Mouse (Mus musculus): ENCODE results near the gene Nt5c2. TPM values are rescaled to one million over a fixed set of nuclear protein-coding genes. Genes with fewer than 3 reads are reported as not detected.
"Not testable (repeated sequence)": the region's sequence is repeated elsewhere in the genome, so short reads cannot be mapped to it uniquely, and the experiment has no call there.

Nt5c2 gene
- polyA plus RNA-seq, 1 experiment: 17.5 TPM

DNA sequence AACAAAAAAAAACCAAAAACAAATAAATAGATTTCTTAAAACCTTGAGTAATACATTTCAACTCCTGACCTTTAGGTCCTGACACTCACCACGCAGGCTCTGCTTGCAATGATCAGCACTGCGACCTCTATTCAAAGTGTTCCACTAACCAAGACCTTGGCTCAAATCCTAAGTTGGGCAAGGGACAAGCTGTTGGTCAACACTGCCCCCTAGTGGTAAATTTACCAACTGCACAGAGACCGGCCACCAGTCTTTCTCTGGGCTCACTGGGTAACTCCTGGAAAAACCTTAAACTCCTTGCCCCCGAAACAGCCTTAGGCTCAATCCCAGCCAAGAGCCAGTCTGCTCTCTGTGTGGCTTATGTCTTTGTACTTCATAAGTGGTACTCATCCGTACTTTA, 23.8 kb downstream of the Nt5c2 start:
- Histone ChIP-seq H3K4me1 (ENCODE audit: control insufficient read depth, insufficient read depth, low read length) (no peaks in the 10 kb centered on the region), H3K4me3 (replicated peaks; ENCODE audit: extremely low read depth, low read depth, low read length) (no peak overlapping the region)
- 4% methylated on average over 5 of the region's 5 CpGs for WGBS
- no peak for TF ChIP-seq POLR2A (IDR thresholded peaks at IDR 0.05; ENCODE audit: borderline replicate concordance, extremely low read depth, low read depth, low read length)
- TF ChIP-seq CTCF (IDR thresholded peaks at IDR 0.05; ENCODE audit: insufficient read depth, low read length): peak; percentile 80
- DNase-seq: peak; percentile 86

DNA sequence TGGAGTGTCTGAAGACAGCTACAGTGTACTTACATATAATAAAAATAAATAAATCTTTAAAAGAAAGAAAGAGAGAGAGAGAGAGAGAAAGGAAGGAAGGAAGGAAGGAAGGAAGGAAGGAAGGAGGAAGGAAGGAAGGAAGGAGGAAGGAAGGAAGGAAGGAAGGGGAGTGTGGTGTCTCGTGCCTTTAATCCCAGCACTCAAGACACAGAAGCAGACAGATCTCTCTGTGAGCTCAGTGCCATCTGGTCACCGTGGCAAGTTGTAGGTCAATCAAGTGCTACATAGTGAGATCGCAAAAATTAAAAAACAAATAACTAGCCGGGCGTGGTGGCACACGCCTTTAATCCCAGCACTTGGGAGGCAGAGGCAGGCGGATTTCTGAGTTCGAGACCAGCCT, 24.3 kb downstream of the Nt5c2 start:
- not testable (repeated sequence) for H3K4me1 ChIP-seq (ENCODE audit: control insufficient read depth, insufficient read depth, low read length); H3K4me3 ChIP-seq (replicated peaks; ENCODE audit: extremely low read depth, low read depth, low read length); DNase-seq
- WGBS: 71% methylated on average over 8 of the region's 8 CpGs

GRCm38 (mm10) chr19:46990153-46990518, 24.8 kb downstream of the Nt5c2 start:
- 87% methylated on average over 3 of the region's 3 CpGs for WGBS
- H3K4me1 ChIP-seq (ENCODE audit: control insufficient read depth, insufficient read depth, low read length): no peaks in the 10 kb centered on the region
- TF ChIP-seq CTCF (IDR thresholded peaks at IDR 0.05; ENCODE audit: insufficient read depth, low read length): no peak
- TF ChIP-seq POLR2A (IDR thresholded peaks at IDR 0.05; ENCODE audit: borderline replicate concordance, extremely low read depth, low read depth, low read length): no peak
- no peak overlapping the region for H3K4me3 ChIP-seq (replicated peaks; ENCODE audit: extremely low read depth, low read depth, low read length)
- DNase-seq: no peak

DNA sequence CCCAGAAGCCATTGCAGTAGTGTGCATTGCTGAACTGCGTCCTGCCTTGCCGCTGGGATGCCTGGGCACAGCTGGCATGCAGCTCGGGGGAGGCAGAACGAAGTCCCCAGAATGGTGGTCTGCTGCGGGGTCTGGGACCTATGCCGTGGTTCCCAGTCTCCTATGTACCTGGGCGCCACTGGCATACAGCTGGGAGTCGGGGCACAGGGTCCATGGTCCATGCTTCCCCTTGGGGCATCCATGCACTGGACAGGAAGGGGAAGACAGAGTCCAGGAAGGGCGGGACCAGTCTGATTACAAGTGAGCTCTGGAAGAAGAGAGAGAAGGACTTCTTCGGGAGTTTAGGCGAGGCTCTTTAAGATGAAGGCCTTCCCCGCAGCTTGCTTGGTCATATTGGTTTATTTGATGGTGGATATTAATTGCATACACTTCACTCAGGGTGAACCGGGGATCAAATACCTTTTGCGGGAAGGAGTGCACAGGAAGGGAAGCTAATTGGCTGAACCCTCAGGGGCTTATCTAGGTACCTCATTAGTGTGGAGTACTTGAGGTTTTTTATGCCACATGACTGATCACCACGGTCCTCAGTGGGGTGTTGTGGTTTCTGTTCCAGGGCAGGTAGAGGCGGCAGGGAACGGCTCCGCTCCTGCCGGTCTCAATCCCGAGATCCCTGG, 25.3 kb downstream of the Nt5c2 start:
- DNase-seq: no peak
- TF ChIP-seq POLR2A (IDR thresholded peaks at IDR 0.05; ENCODE audit: borderline replicate concordance, extremely low read depth, low read depth, low read length) (no peak), CTCF (IDR thresholded peaks at IDR 0.05; ENCODE audit: insufficient read depth, low read length) (no peak)
- no peak overlapping the region for H3K4me3 ChIP-seq (replicated peaks; ENCODE audit: extremely low read depth, low read depth, low read length)
- H3K4me1 ChIP-seq (ENCODE audit: control insufficient read depth, insufficient read depth, low read length): no peaks in the 10 kb centered on the region
- 66% methylated on average over 20 of the region's 20 CpGs for WGBS

GRCm38 (mm10) chr19:46988231-46989087, 26.5 kb downstream of the Nt5c2 start:
- TF ChIP-seq CTCF (IDR thresholded peaks at IDR 0.05; ENCODE audit: insufficient read depth, low read length): no peak
- TF ChIP-seq POLR2A (IDR thresholded peaks at IDR 0.05; ENCODE audit: borderline replicate concordance, extremely low read depth, low read depth, low read length): no peak
- no peaks in the 10 kb centered on the region for H3K4me1 ChIP-seq (ENCODE audit: control insufficient read depth, insufficient read depth, low read length)
- WGBS: 51% methylated on average over 16 of the region's 16 CpGs
- no peak overlapping the region for H3K4me3 ChIP-seq (replicated peaks; ENCODE audit: extremely low read depth, low read depth, low read length)
- DNase-seq: peak; percentile 52

DNA sequence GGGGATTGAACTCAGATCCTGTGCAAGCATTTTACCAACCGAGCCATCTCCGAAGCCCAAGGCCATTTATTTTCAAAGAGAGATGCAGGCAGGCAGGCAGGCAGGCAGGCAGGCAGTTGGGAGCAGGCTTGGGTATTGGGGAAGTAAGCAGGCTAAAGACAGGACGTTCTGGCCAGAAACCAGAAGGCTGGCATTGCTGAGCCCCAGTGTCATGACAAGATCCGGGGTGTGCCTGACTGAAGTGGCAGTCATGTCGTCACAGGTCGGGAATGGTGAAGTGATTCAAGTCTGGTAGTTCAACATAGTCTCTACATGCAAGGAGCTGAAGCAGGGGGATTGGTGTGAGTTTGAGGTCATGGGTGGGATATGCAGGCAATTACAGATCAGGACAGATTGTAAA, 27.3 kb downstream of the Nt5c2 start:
- no peak overlapping the region for H3K4me3 ChIP-seq (replicated peaks; ENCODE audit: extremely low read depth, low read depth, low read length)
- no peaks in the 10 kb centered on the region for H3K4me1 ChIP-seq (ENCODE audit: control insufficient read depth, insufficient read depth, low read length)
- DNase-seq: no peak
- 52% methylated on average over 6 of the region's 6 CpGs for WGBS
- TF ChIP-seq POLR2A (IDR thresholded peaks at IDR 0.05; ENCODE audit: borderline replicate concordance, extremely low read depth, low read depth, low read length) (no peak), CTCF (IDR thresholded peaks at IDR 0.05; ENCODE audit: insufficient read depth, low read length) (no peak)

DNA sequence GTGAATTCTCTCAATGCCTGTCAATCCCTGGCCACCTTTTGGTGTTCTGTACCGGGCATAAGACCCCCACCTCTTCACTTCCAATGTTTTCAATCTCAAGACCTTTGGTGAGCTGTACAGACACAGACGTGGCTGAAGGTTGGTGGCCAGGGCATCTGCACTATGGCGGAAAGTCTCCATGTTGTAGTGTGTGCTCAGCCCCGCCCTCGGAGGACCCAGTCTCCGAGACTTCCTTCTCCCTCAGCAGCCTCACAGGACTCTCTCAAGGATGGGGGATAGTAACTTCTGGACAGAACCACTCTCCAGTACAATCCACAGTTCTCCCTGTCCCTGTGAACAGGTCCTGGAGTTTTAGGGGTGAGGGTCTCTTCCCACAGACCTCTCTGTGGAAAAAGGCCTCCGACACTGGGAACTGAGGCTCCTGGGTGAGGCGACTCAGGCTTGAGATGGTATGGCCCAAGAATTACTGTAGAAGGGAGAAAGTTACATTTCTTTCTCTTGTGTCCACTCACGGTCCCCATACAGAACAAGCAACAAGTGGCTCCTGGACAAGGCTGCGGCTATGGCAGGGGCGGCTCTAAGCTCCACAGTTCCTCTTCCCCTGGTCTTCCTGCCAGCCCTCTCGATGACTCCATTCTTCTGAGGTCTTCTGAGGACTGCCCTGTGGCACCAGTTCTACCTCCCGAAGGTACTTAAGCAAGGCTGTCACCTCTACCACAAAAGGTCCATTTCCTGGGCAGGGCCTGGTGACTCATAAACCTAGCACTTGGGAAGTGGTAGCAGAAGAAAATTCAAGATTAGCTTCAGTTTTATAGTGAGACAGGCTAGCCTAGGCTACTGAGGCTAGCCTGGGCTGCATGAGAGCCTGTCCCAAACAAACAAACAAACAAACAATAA, 30.0 kb downstream of the Nt5c2 start:
- Histone ChIP-seq H3K4me1 (ENCODE audit: control insufficient read depth, insufficient read depth, low read length) (no peaks in the 10 kb centered on the region), H3K4me3 (replicated peaks; ENCODE audit: extremely low read depth, low read depth, low read length) (no peak overlapping the region)
- TF ChIP-seq POLR2A (IDR thresholded peaks at IDR 0.05; ENCODE audit: borderline replicate concordance, extremely low read depth, low read depth, low read length): no peak
- no peak for TF ChIP-seq CTCF (IDR thresholded peaks at IDR 0.05; ENCODE audit: insufficient read depth, low read length)
- DNase-seq: peak; percentile 44
- 57% methylated on average over 13 of the region's 13 CpGs for WGBS

- TF ChIP-seq POLR2A (IDR thresholded peaks at IDR 0.05; ENCODE audit: borderline replicate concordance, extremely low read depth, low read depth, low read length) (no peak), CTCF (IDR thresholded peaks at IDR 0.05; ENCODE audit: insufficient read depth, low read length) (no peak)
- Histone ChIP-seq H3K4me3 (replicated peaks; ENCODE audit: extremely low read depth, low read depth, low read length) (no peak overlapping the region), H3K4me1 (ENCODE audit: control insufficient read depth, insufficient read depth, low read length) (0 out of 2 replicates have a peak, but pooled peaks cover 3% of the 10 kb centered on the region)
- DNase-seq: peak; percentile 23
- 50% methylated on average over 11 of the region's 11 CpGs for WGBS
These were observed 31.0 kb downstream of the Nt5c2 start for GRCm38 (mm10) chr19:46983966-46984380.

GRCm38 (mm10) chr19:46983352-46983965, 31.5 kb downstream of the Nt5c2 start:
- DNase-seq: peak; percentile 29
- H3K4me1 ChIP-seq (ENCODE audit: control insufficient read depth, insufficient read depth, low read length): 0 out of 2 replicates have a peak, but pooled peaks cover 4% of the 10 kb centered on the region
- WGBS: 59% methylated on average over 14 of the region's 14 CpGs
- no peak for TF ChIP-seq POLR2A (IDR thresholded peaks at IDR 0.05; ENCODE audit: borderline replicate concordance, extremely low read depth, low read depth, low read length)
- TF ChIP-seq CTCF (IDR thresholded peaks at IDR 0.05; ENCODE audit: insufficient read depth, low read length): no peak
- no peak overlapping the region for H3K4me3 ChIP-seq (replicated peaks; ENCODE audit: extremely low read depth, low read depth, low read length)

All from lung, adult 2 months (tissue).